ENCODE assay signal across 10 mouse cellular contexts in genomic region chr10:122563973-122564372, GRCm38 (mm10).
DNase-seq lines count a peak whose midpoint lies in the region; ATAC-seq lines count a peak whose summit lies in the region.
"Had no signal": no experiment of that assay in that cellular context is flagged by ENCODE, and none has a peak within 500 bp of the region (broad histone marks: within the 10 kb centered on the region; RNA-seq: fewer than 3 reads in every experiment).

No protein-coding gene starts in this region.

- peak overlapping the region; percentile 10; the same call in 1 of the 2 replicates for H3K4me3 ChIP-seq in embryonic facial prominence, embryonic 13.5 days
- H3K4me3 ChIP-seq in hindbrain, embryonic 16.5 days (ENCODE audit: low read length), result no peak overlapping the region
- no peak overlapping the region for H3K4me3 ChIP-seq in neural tube, embryonic 13.5 days

- H3K27me3 ChIP-seq in embryonic facial prominence, embryonic 13.5 days, result no peaks in the 10 kb centered on the region
- H3K27me3 ChIP-seq in hindbrain, embryonic 16.5 days (replicated peaks; ENCODE audit: control insufficient read depth, insufficient read depth, low read length), result no peaks in the 10 kb centered on the region
- no peaks in the 10 kb centered on the region for H3K27me3 ChIP-seq in neural tube, embryonic 13.5 days

- no peaks in the 10 kb centered on the region for H3K36me3 ChIP-seq in embryonic facial prominence, embryonic 13.5 days
- no peaks in the 10 kb centered on the region for H3K36me3 ChIP-seq in hindbrain, embryonic 16.5 days (ENCODE audit: control insufficient read depth, insufficient read depth, low read length)
- H3K36me3 ChIP-seq in neural tube, embryonic 13.5 days, result no peaks in the 10 kb centered on the region

- no peak for ATAC-seq in embryonic facial prominence, embryonic 13.5 days (ENCODE audit: insufficient number of reproducible peaks, insufficient read depth, low FRiP score, low TSS enrichment, low read depth)
- peak; percentile 64 for ATAC-seq in hindbrain, embryonic 16.5 days
- ATAC-seq in neural tube, embryonic 13.5 days (ENCODE audit: low read depth), result peak; percentile 68

- 22% methylated on average over 10 of the region's 10 CpGs for WGBS in embryonic facial prominence, embryonic 13.5 days
- 22% methylated on average over 10 of the region's 10 CpGs for WGBS in hindbrain, embryonic 16.5 days
- 17% methylated on average over 10 of the region's 10 CpGs for WGBS in neural tube, embryonic 13.5 days

- peak overlapping the region; percentile 46 for H3K4me2 ChIP-seq in embryonic facial prominence, embryonic 13.5 days
- H3K4me2 ChIP-seq in hindbrain, embryonic 16.5 days (ENCODE audit: low read length), result peak overlapping the region; percentile 38
- H3K4me2 ChIP-seq in neural tube, embryonic 13.5 days, result peak overlapping the region; percentile 40

- H3K9ac ChIP-seq in embryonic facial prominence, embryonic 13.5 days, result peak overlapping the region; percentile 36; the same call in 1 of the 2 replicates
- H3K9ac ChIP-seq in hindbrain, embryonic 16.5 days (ENCODE audit: low read depth, low read length), result peak overlapping the region; percentile 42; the same call in 1 of the 2 replicates
- H3K9ac ChIP-seq in neural tube, embryonic 13.5 days, result peak overlapping the region; percentile 39; the same call in 1 of the 2 replicates

- peaks cover 7% of the 10 kb centered on the region; the same call in 1 of the 2 replicates for H3K4me1 ChIP-seq in embryonic facial prominence, embryonic 13.5 days
- no peaks in the 10 kb centered on the region; the same call in 1 of the 2 replicates for H3K4me1 ChIP-seq in hindbrain, embryonic 16.5 days (ENCODE audit: control insufficient read depth, insufficient read depth, low read depth, low read length)
- H3K4me1 ChIP-seq in neural tube, embryonic 13.5 days (replicated peaks), result peaks cover 19% of the 10 kb centered on the region

- peak; percentile 14 for DNase-seq in kidney, postnatal 10 days
- DNase-seq in kidney, adult 11 months, result no peak
- DNase-seq in urinary bladder, postnatal 36 days (ENCODE audit: low spot score in 2 of 2), result no peak
- DNase-seq in frontal cortex, postnatal 14 days (ENCODE audit: low spot score in 2 of 2), result no peak
- DNase-seq in right cerebral cortex, postnatal 36 days (ENCODE audit: low spot score in 2 of 2), result no peak
- DNase-seq: adrenal gland, postnatal 14 days; heart, postnatal 10 days had no signal

- no peaks in the 10 kb centered on the region for H3K9me3 ChIP-seq in embryonic facial prominence, embryonic 13.5 days
- no peaks in the 10 kb centered on the region for H3K9me3 ChIP-seq in hindbrain, embryonic 16.5 days (ENCODE audit: control insufficient read depth, low read length)
- no peaks in the 10 kb centered on the region for H3K9me3 ChIP-seq in neural tube, embryonic 13.5 days

- no peak overlapping the region for H3K27ac ChIP-seq in embryonic facial prominence, embryonic 13.5 days
- 0 out of 2 replicates have a peak overlapping the region, but pooled peaks have one; percentile 1 for H3K27ac ChIP-seq in hindbrain, embryonic 16.5 days (ENCODE audit: low read depth, low read length)
- H3K27ac ChIP-seq in neural tube, embryonic 13.5 days (replicated peaks), result peak overlapping the region; percentile 46
